29 mouse cellular contexts compared by ENCODE assay signal in the genomic region with DNA sequence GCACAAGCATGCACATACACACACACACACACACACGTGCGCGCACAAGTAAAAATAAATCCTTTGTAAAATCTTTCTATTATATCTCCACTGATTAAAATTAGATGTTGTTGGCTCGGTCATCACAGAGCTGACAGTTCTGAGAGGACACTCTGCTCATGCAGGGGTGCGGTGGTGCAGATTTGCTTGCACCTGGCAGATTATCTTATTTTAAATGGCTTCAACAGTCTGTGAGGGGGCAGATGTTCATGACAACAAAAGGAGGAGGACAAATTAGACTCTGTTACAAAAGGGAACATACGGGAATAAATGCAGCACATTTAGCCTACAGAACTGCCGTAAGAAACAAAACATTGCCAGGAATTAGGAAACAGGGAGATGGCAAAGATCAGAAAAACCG.
DNase-seq lines count a peak whose midpoint lies in the region; ATAC-seq and TF ChIP-seq lines count a peak whose summit lies in the region.
"Had no signal": no experiment of that assay in that cellular context is flagged by ENCODE, and none has a peak within 500 bp of the region (broad histone marks: within the 10 kb centered on the region; RNA-seq: fewer than 3 reads in every experiment).

No protein-coding gene starts in this region.

- H3K36me3 ChIP-seq in forebrain, embryonic 14.5 days (ENCODE audit: control insufficient read depth, insufficient read depth, low read length) = no peaks in the 10 kb centered on the region
- no peaks in the 10 kb centered on the region for H3K36me3 ChIP-seq in forebrain, postnatal 0 days (ENCODE audit: insufficient read depth)
- H3K36me3 ChIP-seq: embryonic facial prominence, embryonic 13.5 days; heart, embryonic 10.5 days; heart, embryonic 15.5 days; hindbrain, embryonic 13.5 days; limb, embryonic 10.5 days; limb, embryonic 15.5 days; liver, embryonic 13.5 days had no signal

- no peaks in the 10 kb centered on the region for H3K9me3 ChIP-seq in forebrain, embryonic 14.5 days (replicated peaks; ENCODE audit: control insufficient read depth, low read length)
- no peaks in the 10 kb centered on the region for H3K9me3 ChIP-seq in forebrain, postnatal 0 days (ENCODE audit: low read length)
- H3K9me3 ChIP-seq: embryonic facial prominence, embryonic 13.5 days; heart, embryonic 10.5 days; heart, embryonic 15.5 days; hindbrain, embryonic 13.5 days; limb, embryonic 10.5 days; limb, embryonic 15.5 days; liver, embryonic 13.5 days; megakaryocyte, embryonic 14.5 days had no signal

- H3K27ac ChIP-seq in forebrain, embryonic 14.5 days (ENCODE audit: low read depth, low read length) = no peak overlapping the region
- H3K27ac ChIP-seq in forebrain, postnatal 0 days (ENCODE audit: low read depth, low read length) = no peak overlapping the region
- H3K27ac ChIP-seq: embryonic facial prominence, embryonic 13.5 days; heart, embryonic 10.5 days; heart, embryonic 15.5 days; hindbrain, embryonic 13.5 days; kidney, postnatal 0 days; limb, embryonic 10.5 days; limb, embryonic 15.5 days; liver, embryonic 13.5 days had no signal

- peaks cover 22% of the 10 kb centered on the region for H3K4me1 ChIP-seq in forebrain, embryonic 14.5 days (ENCODE audit: control insufficient read depth, insufficient read depth, low read length)
- peaks cover 19% of the 10 kb centered on the region; the same call in 1 of the 2 replicates for H3K4me1 ChIP-seq in forebrain, postnatal 0 days (ENCODE audit: insufficient read depth)
- H3K4me1 ChIP-seq: embryonic facial prominence, embryonic 13.5 days; heart, embryonic 15.5 days; limb, embryonic 15.5 days; liver, embryonic 13.5 days; megakaryocyte, embryonic 14.5 days had no signal

- ATAC-seq in forebrain, embryonic 14.5 days = peak; percentile 27; the same call in 1 of the 2 replicates
- no peak for ATAC-seq in forebrain, postnatal 0 days
- ATAC-seq: intestine, embryonic 16.5 days; lung, postnatal 0 days; midbrain, embryonic 16.5 days had no signal

- no peak overlapping the region for H3K4me3 ChIP-seq in forebrain, embryonic 14.5 days (ENCODE audit: low read depth, low read length)
- H3K4me3 ChIP-seq in forebrain, postnatal 0 days (ENCODE audit: low read depth, low read length) = no peak overlapping the region
- H3K4me3 ChIP-seq: embryonic facial prominence, embryonic 13.5 days; heart, embryonic 10.5 days; heart, embryonic 15.5 days; hindbrain, embryonic 13.5 days; limb, embryonic 10.5 days; limb, embryonic 15.5 days; liver, embryonic 13.5 days; megakaryocyte, embryonic 14.5 days had no signal

- DNase-seq in forebrain, embryonic 14.5 days (ENCODE audit: low spot score) = peak; percentile 30
- DNase-seq in forebrain, postnatal 0 days = no peak
- DNase-seq in layer of hippocampus, adult 9-11 months = peak; percentile 21
- no peak for DNase-seq in layer of hippocampus, postnatal 36 days
- peak; percentile 61 for DNase-seq in brain, embryonic 14.5 days (ENCODE audit: low read depth)
- peak; percentile 65 for DNase-seq in retina, postnatal 1 day
- no peak for DNase-seq in kidney, postnatal 14 days
- DNase-seq: adrenal gland, postnatal 25 days; cerebellum, adult 11 months; cerebellum, adult 9-11 months; embryo, embryonic 11 days; gastrocnemius, postnatal 25 days; heart, adult 11 months; kidney, adult 8-10 months; liver, embryonic 13.5 days; lung, adult 18-20 months; lung, postnatal 4 days; thymus, postnatal 4 days had no signal

- H3K4me2 ChIP-seq in forebrain, embryonic 14.5 days (ENCODE audit: low read length) = no peak overlapping the region
- no peak overlapping the region for H3K4me2 ChIP-seq in forebrain, postnatal 0 days (ENCODE audit: low read depth)
- H3K4me2 ChIP-seq: embryonic facial prominence, embryonic 13.5 days; heart, embryonic 15.5 days; hindbrain, embryonic 13.5 days; limb, embryonic 15.5 days; liver, embryonic 13.5 days had no signal

- no peak overlapping the region for H3K9ac ChIP-seq in forebrain, embryonic 14.5 days (ENCODE audit: low read length)
- H3K9ac ChIP-seq in forebrain, postnatal 0 days = no peak overlapping the region
- H3K9ac ChIP-seq: embryonic facial prominence, embryonic 13.5 days; heart, embryonic 15.5 days; hindbrain, embryonic 13.5 days; limb, embryonic 15.5 days; liver, embryonic 13.5 days had no signal

- TF ChIP-seq POLR2A in brain, embryonic 14.5 days (IDR thresholded peaks at IDR 0.05; ENCODE audit: borderline replicate concordance, extremely low read depth, insufficient read depth, insufficient read length, poor library complexity, severe bottlenecking) = no peak

- 51% methylated on average over 8 of the region's 8 CpGs for WGBS in forebrain, embryonic 14.5 days
- 43% methylated on average over 8 of the region's 8 CpGs for WGBS in forebrain, postnatal 0 days

- no peaks in the 10 kb centered on the region for H3K27me3 ChIP-seq in forebrain, embryonic 14.5 days (replicated peaks; ENCODE audit: control insufficient read depth, insufficient read depth, low read length)
- no peaks in the 10 kb centered on the region for H3K27me3 ChIP-seq in forebrain, postnatal 0 days (ENCODE audit: insufficient read depth, low read length)
- H3K27me3 ChIP-seq: embryonic facial prominence, embryonic 13.5 days; heart, embryonic 15.5 days; hindbrain, embryonic 13.5 days; limb, embryonic 15.5 days; liver, embryonic 13.5 days; megakaryocyte, embryonic 14.5 days had no signal

- no peak for TF ChIP-seq CTCF in forebrain, postnatal 0 days (IDR thresholded peaks at IDR 0.05; ENCODE audit: low read depth)
- no peak for TF ChIP-seq CTCF in brain, embryonic 14.5 days (IDR thresholded peaks at IDR 0.05; ENCODE audit: borderline replicate concordance, extremely low read depth, insufficient read depth, insufficient read length)

Comparison
In these comparisons a context has a peak if more than half of its experiments do, and no peak if none do; other contexts are left out.
1. DNase-seq: peak in forebrain, embryonic 14.5 days (single experiment), layer of hippocampus, adult 9-11 months (single experiment), brain, embryonic 14.5 days (single experiment) and retina, postnatal 1 day (single experiment); none in forebrain, postnatal 0 days (single experiment), layer of hippocampus, postnatal 36 days (0 of 2) and kidney, postnatal 14 days (single experiment).